Mouse (Mus musculus): Measurements from ENCODE around the gene Itih1. TPM values are rescaled to one million over a fixed set of nuclear protein-coding genes. Genes with fewer than 3 reads are reported as not detected.

Itih1 gene
- polyA plus RNA-seq, 1 experiment from 2014 or later, result 0.09 TPM

DNA sequence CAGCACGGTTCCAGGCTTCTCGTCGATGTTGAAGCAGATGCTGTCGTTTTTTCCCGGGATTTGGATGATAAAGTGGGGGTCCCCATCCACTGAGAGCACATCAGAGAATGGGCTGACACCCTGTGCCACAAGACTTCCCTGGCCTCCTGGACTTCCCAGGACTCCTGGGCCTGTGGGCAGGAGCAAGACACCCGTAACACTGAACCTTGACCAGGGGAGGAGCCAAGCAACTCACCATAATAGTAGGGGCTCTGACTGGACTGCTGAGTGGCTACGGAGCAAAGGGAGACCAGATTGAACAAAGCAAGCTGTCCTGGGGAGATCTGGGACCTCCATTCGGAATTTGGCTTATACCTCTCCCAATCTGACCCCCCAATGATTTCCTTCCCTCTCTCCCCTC lies 30.4 kb downstream of the Itih1 start:
- no peak for ATAC-seq (ENCODE audit: low read depth)
- Histone ChIP-seq H3K9ac (ENCODE audit: low read length) (no peak overlapping the region), H3K4me2 (ENCODE audit: low read depth, low read length) (no peak overlapping the region), H3K4me1 (replicated peaks; ENCODE audit: control insufficient read depth, insufficient read depth, low read length) (peaks cover 5% of the 10 kb centered on the region; the same call in 1 of the 2 replicates), H3K27me3 (ENCODE audit: control insufficient read depth, insufficient read depth, low read depth, low read length) (no peaks in the 10 kb centered on the region), H3K27ac (ENCODE audit: low read length) (no peak overlapping the region), H3K36me3 (ENCODE audit: control insufficient read depth, insufficient read depth, low read length) (no peaks in the 10 kb centered on the region), H3K4me3 (ENCODE audit: low read length) (no peak overlapping the region), H3K9me3 (ENCODE audit: control insufficient read depth, low read length) (no peaks in the 10 kb centered on the region)
- 73% methylated on average over 8 of the region's 8 CpGs for WGBS

GRCm38 (mm10) chr14:30911141-30911540 lies 31.9 kb downstream of the Itih1 start:
- H3K9ac ChIP-seq (ENCODE audit: low read length), result no peak overlapping the region
- 85% methylated on average over 8 of the region's 8 CpGs for WGBS
- no peak for ATAC-seq (ENCODE audit: low read depth)

DNA sequence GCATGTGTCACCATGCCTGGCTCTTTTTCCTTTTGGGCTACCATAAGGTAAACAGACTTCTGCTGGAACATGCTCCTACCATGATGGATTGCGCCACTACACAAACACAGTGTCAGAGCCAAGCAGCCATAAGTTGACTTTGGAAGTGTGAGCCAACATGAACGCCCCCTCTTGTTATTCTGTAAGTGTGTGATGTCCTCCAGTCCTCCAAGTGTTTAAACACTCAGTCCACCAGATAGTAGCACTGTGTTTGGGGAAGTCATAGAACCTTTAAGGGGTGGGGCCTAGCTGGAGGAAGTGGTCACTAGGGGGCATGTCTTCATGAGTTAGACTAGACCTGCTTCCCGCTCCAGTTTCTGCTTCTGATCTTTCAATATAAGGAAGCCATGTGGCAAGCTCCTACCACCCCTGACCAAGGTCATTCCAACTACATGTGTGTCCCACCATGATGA lies 35.2 kb downstream of the Itih1 start:
- Histone ChIP-seq H3K9ac (ENCODE audit: low read length) (no peak overlapping the region), H3K9me3 (ENCODE audit: control insufficient read depth, low read length) (no peaks in the 10 kb centered on the region), H3K36me3 (ENCODE audit: control insufficient read depth, insufficient read depth, low read length) (no peaks in the 10 kb centered on the region), H3K4me2 (ENCODE audit: low read depth, low read length) (no peak overlapping the region), H3K27me3 (ENCODE audit: control insufficient read depth, insufficient read depth, low read depth, low read length) (no peaks in the 10 kb centered on the region), H3K4me1 (replicated peaks; ENCODE audit: control insufficient read depth, insufficient read depth, low read length) (peaks cover 17% of the 10 kb centered on the region), H3K4me3 (ENCODE audit: low read length) (no peak overlapping the region), H3K27ac (ENCODE audit: low read length) (peak overlapping the region; percentile 30)
- ATAC-seq (ENCODE audit: low read depth), result peak; percentile 97
- WGBS, result 14% methylated on average over 3 of the region's 3 CpGs

More at GRCm38 (mm10) chr14:30911141-30911540, 31.9 kb downstream of the Itih1 start:
- no peak overlapping the region for H3K27ac ChIP-seq (ENCODE audit: low read length)
- H3K4me2 ChIP-seq (ENCODE audit: low read depth, low read length), result no peak overlapping the region
- H3K4me3 ChIP-seq (ENCODE audit: low read length), result no peak overlapping the region
- no peaks in the 10 kb centered on the region for H3K9me3 ChIP-seq (ENCODE audit: control insufficient read depth, low read length)
- no peaks in the 10 kb centered on the region for H3K36me3 ChIP-seq (ENCODE audit: control insufficient read depth, insufficient read depth, low read length)
- no peaks in the 10 kb centered on the region for H3K27me3 ChIP-seq (ENCODE audit: control insufficient read depth, insufficient read depth, low read depth, low read length)
- peaks cover 16% of the 10 kb centered on the region for H3K4me1 ChIP-seq (replicated peaks; ENCODE audit: control insufficient read depth, insufficient read depth, low read length)

DNA sequence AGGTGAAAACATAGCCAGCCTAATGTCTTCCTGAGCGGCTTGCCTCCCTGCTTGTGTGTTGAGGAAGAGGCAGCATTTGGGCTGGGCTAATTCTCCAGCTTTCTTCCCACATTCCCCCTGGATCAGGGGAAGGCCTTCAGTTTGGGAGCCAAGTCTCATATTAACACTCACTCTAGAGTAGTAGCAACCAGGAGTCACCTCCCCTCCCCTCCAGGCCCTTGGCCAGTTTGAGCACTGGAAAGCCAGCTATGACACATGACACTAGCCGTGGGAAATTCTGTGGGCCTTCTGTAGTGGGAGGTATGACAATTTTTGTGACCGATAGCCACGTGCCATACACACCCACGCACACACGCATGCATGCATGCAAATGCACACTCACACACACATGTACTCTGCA lies 37.1 kb downstream of the Itih1 start:
- 78% methylated on average over 6 of the region's 6 CpGs for WGBS
- ATAC-seq (ENCODE audit: low read depth), result peak; percentile 31; the same call in 1 of the 2 replicates
- Histone ChIP-seq H3K4me2 (ENCODE audit: low read depth, low read length) (no peak overlapping the region), H3K9me3 (ENCODE audit: control insufficient read depth, low read length) (no peaks in the 10 kb centered on the region), H3K4me3 (ENCODE audit: low read length) (no peak overlapping the region), H3K36me3 (ENCODE audit: control insufficient read depth, insufficient read depth, low read length) (no peaks in the 10 kb centered on the region), H3K4me1 (replicated peaks; ENCODE audit: control insufficient read depth, insufficient read depth, low read length) (peaks cover 17% of the 10 kb centered on the region), H3K27me3 (ENCODE audit: control insufficient read depth, insufficient read depth, low read depth, low read length) (no peaks in the 10 kb centered on the region), H3K27ac (ENCODE audit: low read length) (no peak overlapping the region), H3K9ac (ENCODE audit: low read length) (no peak overlapping the region)

DNA sequence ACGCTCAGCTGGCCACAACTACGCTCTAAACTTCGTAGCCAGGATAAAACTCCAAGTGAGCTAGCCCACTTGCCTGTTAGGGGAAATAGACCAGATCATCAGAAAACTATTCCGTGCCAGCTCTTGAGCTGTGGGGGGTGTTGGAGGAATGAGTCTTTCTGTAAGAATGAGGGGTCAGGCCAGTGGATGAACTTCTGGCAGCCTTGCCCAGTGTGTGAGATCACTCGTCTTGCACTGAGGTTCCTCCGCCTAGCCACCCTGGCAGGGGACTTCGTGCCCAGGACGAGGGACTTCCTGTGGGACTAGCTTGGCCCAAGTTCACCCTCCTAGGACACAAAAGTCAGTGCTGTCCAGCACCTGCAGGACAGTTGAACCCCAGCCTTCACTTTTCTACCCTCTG lies 38.8 kb downstream of the Itih1 start:
- H3K4me1 ChIP-seq (replicated peaks; ENCODE audit: control insufficient read depth, insufficient read depth, low read length), result peaks cover 17% of the 10 kb centered on the region
- H3K4me3 ChIP-seq (ENCODE audit: low read length), result no peak overlapping the region
- no peaks in the 10 kb centered on the region for H3K9me3 ChIP-seq (ENCODE audit: control insufficient read depth, low read length)
- WGBS, result 71% methylated on average over 8 of the region's 8 CpGs
- H3K4me2 ChIP-seq (ENCODE audit: low read depth, low read length), result no peak overlapping the region
- no peak for ATAC-seq (ENCODE audit: low read depth)
- no peaks in the 10 kb centered on the region for H3K27me3 ChIP-seq (ENCODE audit: control insufficient read depth, insufficient read depth, low read depth, low read length)
- H3K27ac ChIP-seq (ENCODE audit: low read length), result no peak overlapping the region
- no peaks in the 10 kb centered on the region for H3K36me3 ChIP-seq (ENCODE audit: control insufficient read depth, insufficient read depth, low read length)
- no peak overlapping the region for H3K9ac ChIP-seq (ENCODE audit: low read length)

DNA sequence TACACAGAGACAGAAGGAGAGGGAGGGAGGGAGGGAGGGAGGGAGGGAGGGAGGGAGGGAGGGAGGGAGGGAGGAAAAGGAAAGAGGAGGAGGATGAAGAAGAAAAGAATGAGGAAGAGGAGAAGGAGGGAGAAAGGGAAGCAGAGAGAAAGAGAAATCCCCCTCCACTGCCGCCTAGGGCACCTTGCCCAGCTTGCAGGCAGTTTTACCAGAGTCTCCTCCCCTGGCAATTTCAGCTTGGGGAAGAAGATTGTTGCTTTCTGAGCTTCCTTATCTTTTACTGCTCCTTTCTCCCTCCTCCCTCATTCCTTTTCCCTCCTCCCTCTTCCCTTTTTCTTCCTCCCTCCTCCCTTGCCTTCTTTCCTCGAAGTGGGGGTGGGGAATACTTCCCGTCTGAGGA lies 40.1 kb downstream of the Itih1 start:
- WGBS, result 53% methylated on average over 3 of the region's 3 CpGs
- no peak overlapping the region for H3K4me3 ChIP-seq (ENCODE audit: low read length)
- no peak overlapping the region for H3K9ac ChIP-seq (ENCODE audit: low read length)
- no peaks in the 10 kb centered on the region for H3K9me3 ChIP-seq (ENCODE audit: control insufficient read depth, low read length)
- no peaks in the 10 kb centered on the region for H3K36me3 ChIP-seq (ENCODE audit: control insufficient read depth, insufficient read depth, low read length)
- no peak overlapping the region for H3K4me2 ChIP-seq (ENCODE audit: low read depth, low read length)
- peaks cover 15% of the 10 kb centered on the region for H3K4me1 ChIP-seq (replicated peaks; ENCODE audit: control insufficient read depth, insufficient read depth, low read length)
- no peak for ATAC-seq (ENCODE audit: low read depth)
- no peak overlapping the region for H3K27ac ChIP-seq (ENCODE audit: low read length)
- H3K27me3 ChIP-seq (ENCODE audit: control insufficient read depth, insufficient read depth, low read depth, low read length), result no peaks in the 10 kb centered on the region

DNA sequence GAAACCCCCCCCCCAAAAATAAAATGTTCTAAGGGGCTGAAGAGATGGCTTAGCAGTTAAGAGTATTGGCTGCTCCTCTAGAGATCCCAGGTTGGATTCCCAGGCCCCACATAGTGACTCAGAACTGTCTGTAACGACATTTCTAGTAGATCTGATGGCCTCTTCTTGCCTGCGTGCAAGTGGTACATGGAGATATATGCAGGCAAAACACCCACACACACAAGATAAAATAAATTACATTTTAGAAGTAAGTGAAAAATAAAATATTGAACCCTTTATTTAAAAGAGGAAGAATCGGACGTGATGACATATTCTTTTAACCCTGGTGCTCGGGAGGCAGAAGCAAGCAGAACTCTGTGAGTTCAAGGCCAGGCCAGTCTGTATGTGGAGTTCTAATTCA lies 40.5 kb downstream of the Itih1 start:
- ATAC-seq (ENCODE audit: low read depth), result no peak
- H3K27ac ChIP-seq (ENCODE audit: low read length), result no peak overlapping the region

GRCm38 (mm10) chr14:30899972-30900371 lies 43.1 kb downstream of the Itih1 start:
- H3K9me3 ChIP-seq (ENCODE audit: control insufficient read depth, low read length), result no peaks in the 10 kb centered on the region
- ATAC-seq (ENCODE audit: low read depth), result no peak
- H3K27me3 ChIP-seq (ENCODE audit: control insufficient read depth, insufficient read depth, low read depth, low read length), result no peaks in the 10 kb centered on the region
- WGBS, result 57% methylated on average over 3 of the region's 3 CpGs
- no peaks in the 10 kb centered on the region for H3K36me3 ChIP-seq (ENCODE audit: control insufficient read depth, insufficient read depth, low read length)
- H3K9ac ChIP-seq (ENCODE audit: low read length), result no peak overlapping the region
- no peak overlapping the region for H3K4me2 ChIP-seq (ENCODE audit: low read depth, low read length)
- H3K27ac ChIP-seq (ENCODE audit: low read length), result no peak overlapping the region
- H3K4me3 ChIP-seq (ENCODE audit: low read length), result no peak overlapping the region
- H3K4me1 ChIP-seq (replicated peaks; ENCODE audit: control insufficient read depth, insufficient read depth, low read length), result no peaks in the 10 kb centered on the region; the same call in 1 of the 2 replicates

More for the DNA sequence above, 40.5 kb downstream of the Itih1 start:
- Histone ChIP-seq H3K36me3 (ENCODE audit: control insufficient read depth, insufficient read depth, low read length) (no peaks in the 10 kb centered on the region), H3K9me3 (ENCODE audit: control insufficient read depth, low read length) (no peaks in the 10 kb centered on the region), H3K4me2 (ENCODE audit: low read depth, low read length) (no peak overlapping the region), H3K9ac (ENCODE audit: low read length) (no peak overlapping the region), H3K27me3 (ENCODE audit: control insufficient read depth, insufficient read depth, low read depth, low read length) (no peaks in the 10 kb centered on the region), H3K4me3 (ENCODE audit: low read length) (no peak overlapping the region), H3K4me1 (replicated peaks; ENCODE audit: control insufficient read depth, insufficient read depth, low read length) (peaks cover 12% of the 10 kb centered on the region)
- WGBS, result 76% methylated on average over 5 of the region's 5 CpGs

GRCm38 (mm10) chr14:30888271-30888732 lies 54.8 kb downstream of the Itih1 start:
- peak; percentile 88 for ATAC-seq (ENCODE audit: low read depth)
- WGBS, result 4% methylated on average over 9 of the region's 9 CpGs

More at GRCm38 (mm10) chr14:30888271-30888732, 54.8 kb downstream of the Itih1 start:
- peak overlapping the region; percentile 4; the same call in 1 of the 2 replicates for H3K4me3 ChIP-seq (ENCODE audit: low read length)
- peaks cover 14% of the 10 kb centered on the region for H3K4me1 ChIP-seq (replicated peaks; ENCODE audit: control insufficient read depth, insufficient read depth, low read length)
- H3K9ac ChIP-seq (ENCODE audit: low read length), result no peak overlapping the region; the same call in 1 of the 2 replicates
- H3K9me3 ChIP-seq (ENCODE audit: control insufficient read depth, low read length), result no peaks in the 10 kb centered on the region
- no peaks in the 10 kb centered on the region for H3K36me3 ChIP-seq (ENCODE audit: control insufficient read depth, insufficient read depth, low read length)
- 0 out of 2 replicates have a peak overlapping the region, but pooled peaks have one; percentile 25 for H3K27ac ChIP-seq (ENCODE audit: low read length)
- H3K4me2 ChIP-seq (ENCODE audit: low read depth, low read length), result peak overlapping the region; percentile 35
- H3K27me3 ChIP-seq (ENCODE audit: control insufficient read depth, insufficient read depth, low read depth, low read length), result no peaks in the 10 kb centered on the region; the same call in 1 of the 2 replicates

All from lung, embryonic 16.5 days (tissue).